Mouse (Mus musculus) neural tube, embryonic 10.5 days (tissue): ENCODE results near the gene Chst10.

Experiments
- DNase-seq: peaks from one replicate; pipeline ENCODE4 v3.0.0-alpha.2; 2017; ENCODE audit warnings: low spot score; ENCODE audit errors: extremely low spot score

Chst10 gene

DNA sequence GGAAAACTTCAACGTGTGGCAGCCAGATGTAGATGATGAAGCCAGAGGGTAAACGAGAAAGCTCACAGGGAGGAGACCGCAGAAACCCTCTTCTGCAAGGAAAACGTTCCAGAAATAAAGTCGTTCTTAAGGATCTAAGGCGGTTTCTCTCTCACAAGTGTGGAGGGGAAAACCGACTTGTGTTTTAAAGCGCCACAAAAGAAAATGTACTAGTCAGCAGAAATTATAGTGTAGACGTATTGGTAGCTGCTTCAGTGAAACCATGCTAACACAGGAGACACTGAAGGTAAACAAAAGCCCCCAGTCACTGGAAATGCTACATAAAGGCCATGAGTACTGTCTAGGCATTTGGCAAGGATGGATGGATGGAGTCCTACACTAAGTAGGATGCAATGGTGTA, 80.7 kb downstream of the Chst10 start:
- DNase-seq = no peak

- no peak for DNase-seq
Measured at GRCm38 (mm10) chr1:38816306-38816705, 81.7 kb downstream of the Chst10 start.
